8 mouse cellular contexts compared by ENCODE assay signal in genomic region chr10:117147463-117148360, GRCm38 (mm10). TPM values are rescaled to one million over a fixed set of nuclear protein-coding genes. Genes with fewer than 3 reads are reported as not detected.
DNase-seq lines count a peak whose midpoint lies in the region; ATAC-seq and TF ChIP-seq lines count a peak whose summit lies in the region.

No protein-coding gene starts in this region.

- DNase-seq in gastrocnemius, postnatal 25 days = peak; percentile 20
- no peak for DNase-seq in gastrocnemius, adult 18-20 months (ENCODE audit: low spot score)
- DNase-seq in embryo, embryonic 10.5 days (ENCODE audit: low spot score) = peak; percentile 44
- DNase-seq in heart, postnatal 0 days (ENCODE audit: low spot score) = peak; percentile 28
- no peak for DNase-seq in limb, embryonic 14.5 days (ENCODE audit: low spot score)
- no peak for DNase-seq in midbrain, postnatal 0 days (ENCODE audit: low spot score)
- DNase-seq in layer of hippocampus, postnatal 10 days (ENCODE audit: low spot score in 2 of 2) = no peak

- H3K9ac ChIP-seq in heart, postnatal 0 days (replicated peaks; ENCODE audit: low read depth, low read length) = peak overlapping the region; percentile 98
- peak overlapping the region; percentile 98 for H3K9ac ChIP-seq in limb, embryonic 14.5 days (ENCODE audit: low read depth, low read length, severe bottlenecking)
- peak overlapping the region; percentile 96 for H3K9ac ChIP-seq in midbrain, postnatal 0 days (replicated peaks; ENCODE audit: low read length, poor library complexity, severe bottlenecking)

- TF ChIP-seq POLR2A in limb, embryonic 14.5 days (IDR thresholded peaks at IDR 0.05; ENCODE audit: borderline replicate concordance, extremely low read depth, insufficient read depth, insufficient read length) = no peak

- peak overlapping the region; percentile 90 for H3K27ac ChIP-seq in heart, postnatal 0 days (ENCODE audit: low read depth)
- H3K27ac ChIP-seq in limb, embryonic 14.5 days (replicated peaks; ENCODE audit: low read depth, low read length) = peak overlapping the region; percentile 84
- peak overlapping the region; percentile 74 for H3K27ac ChIP-seq in midbrain, postnatal 0 days (ENCODE audit: low read depth, low read length)

- H3K4me1 ChIP-seq in heart, postnatal 0 days (ENCODE audit: control insufficient read depth, insufficient read depth) = peaks cover 38% of the 10 kb centered on the region
- peaks cover 17% of the 10 kb centered on the region for H3K4me1 ChIP-seq in limb, embryonic 14.5 days (ENCODE audit: control insufficient read depth, insufficient read depth, low read length)
- H3K4me1 ChIP-seq in midbrain, postnatal 0 days (ENCODE audit: insufficient read depth, low read length) = no peaks in the 10 kb centered on the region

- H3K9me3 ChIP-seq in heart, postnatal 0 days (replicated peaks; ENCODE audit: control insufficient read depth, low read length) = no peaks in the 10 kb centered on the region
- H3K9me3 ChIP-seq in limb, embryonic 14.5 days (ENCODE audit: control insufficient read depth, low read length) = no peaks in the 10 kb centered on the region
- H3K9me3 ChIP-seq in midbrain, postnatal 0 days (ENCODE audit: low read length) = no peaks in the 10 kb centered on the region

- no peaks in the 10 kb centered on the region for H3K27me3 ChIP-seq in heart, postnatal 0 days (ENCODE audit: control insufficient read depth, insufficient read depth, low read length)
- no peaks in the 10 kb centered on the region for H3K27me3 ChIP-seq in limb, embryonic 14.5 days (ENCODE audit: control insufficient read depth, insufficient read depth, low read length)
- no peaks in the 10 kb centered on the region for H3K27me3 ChIP-seq in midbrain, postnatal 0 days (ENCODE audit: insufficient read depth, low read length)

- TF ChIP-seq CTCF in heart, postnatal 0 days (IDR thresholded peaks at IDR 0.05; ENCODE audit: low read depth) = no peak
- no peak for TF ChIP-seq CTCF in midbrain, postnatal 0 days (IDR thresholded peaks at IDR 0.05)

- peak overlapping the region; percentile 95 for H3K4me3 ChIP-seq in heart, postnatal 0 days (ENCODE audit: low read depth, low read length)
- peak overlapping the region; percentile 99 for H3K4me3 ChIP-seq in limb, embryonic 14.5 days (replicated peaks; ENCODE audit: low read length)
- H3K4me3 ChIP-seq in midbrain, postnatal 0 days (ENCODE audit: low read depth, low read length) = peak overlapping the region; percentile 99

- no peak for TF ChIP-seq EP300 in heart, postnatal 0 days (IDR thresholded peaks at IDR 0.05; ENCODE audit: low read depth)

- ATAC-seq in CD4-positive, CD25-positive, alpha-beta regulatory T cell, adult 4 months = peak; percentile 32
- peak; percentile 28 for ATAC-seq in heart, postnatal 0 days (ENCODE audit: insufficient read depth, low read depth)
- ATAC-seq in limb, embryonic 14.5 days (ENCODE audit: low FRiP score, low read depth) = peak; percentile 53
- peak; percentile 44 for ATAC-seq in midbrain, postnatal 0 days (ENCODE audit: low FRiP score)

- H3K36me3 ChIP-seq in heart, postnatal 0 days (replicated peaks; ENCODE audit: control insufficient read depth, insufficient read depth, low read length) = no peaks in the 10 kb centered on the region
- H3K36me3 ChIP-seq in limb, embryonic 14.5 days (ENCODE audit: control insufficient read depth, insufficient read depth, low read length) = no peaks in the 10 kb centered on the region
- no peaks in the 10 kb centered on the region for H3K36me3 ChIP-seq in midbrain, postnatal 0 days (ENCODE audit: insufficient read depth, low read length)

- peak overlapping the region; percentile 80 for H3K4me2 ChIP-seq in heart, postnatal 0 days (ENCODE audit: low read depth, low read length)
- peak overlapping the region; percentile 71 for H3K4me2 ChIP-seq in limb, embryonic 14.5 days (replicated peaks; ENCODE audit: low read depth, low read length, severe bottlenecking)
- H3K4me2 ChIP-seq in midbrain, postnatal 0 days (ENCODE audit: low read depth, low read length, poor library complexity, severe bottlenecking) = peak overlapping the region; percentile 79

- under 1% methylated on average over 52 of the region's 72 CpGs for WGBS in heart, postnatal 0 days
- under 1% methylated on average over 44 of the region's 72 CpGs for WGBS in limb, embryonic 14.5 days
- under 1% methylated on average over 67 of the region's 72 CpGs for WGBS in midbrain, postnatal 0 days

RNA-seq across cellular contexts. Expression of gene Frs2, which starts 0.6 kb away (rescaled TPM):
- 1 to 10 TPM; 7.6 to 8.7 TPM for total RNA-seq in gastrocnemius, postnatal 25 days (2021)
- total RNA-seq in gastrocnemius, adult 18-20 months (2021) = 1 to 10 TPM; 9.1 to 9.2 TPM
- 1 to 10 TPM; 8.4 to 9.3 TPM for polyA plus RNA-seq in CD4-positive, CD25-positive, alpha-beta regulatory T cell, adult 4 months (2017; shearing (Covaris generic))
- total RNA-seq in heart, postnatal 0 days (2014; rRNA removed; ENCODE audit: low replicate concordance) = 13.2 and 14.1 TPM in 2 replicates
- 12.8 and 13.6 TPM in 2 replicates for polyA plus RNA-seq in heart, postnatal 0 days (2015; fragmentation: Nextera tagmentation; extraction: Ambion mirVana)
- 36.6 and 44.1 TPM in 2 replicates for polyA plus RNA-seq in limb, embryonic 14.5 days (2012; rRNA removed)
- 29.1 and 32.8 TPM in 2 replicates for polyA plus RNA-seq in limb, embryonic 14.5 days (2014; fragmentation: Nextera tagmentation; extraction: Ambion mirVana)
- total RNA-seq in midbrain, postnatal 0 days (2014; rRNA removed) = 20.3 and 23.4 TPM in 2 replicates
- polyA plus RNA-seq in midbrain, postnatal 0 days (2015; fragmentation: Nextera tagmentation; extraction: Ambion mirVana) = 15.2 and 17.3 TPM in 2 replicates
- 10 to 100 TPM; 27.4 to 27.8 TPM for total RNA-seq in layer of hippocampus, postnatal 10 days (2021)

Comparison
In these comparisons a context has a peak if more than half of its experiments do, and no peak if none do; other contexts are left out.
1. DNase-seq: peak in gastrocnemius, postnatal 25 days (single experiment), embryo, embryonic 10.5 days (single experiment) and heart, postnatal 0 days (single experiment); none in gastrocnemius, adult 18-20 months (single experiment), limb, embryonic 14.5 days (single experiment), midbrain, postnatal 0 days (single experiment) and layer of hippocampus, postnatal 10 days (0 of 2).
2. Peak in every context shown above with its lines, with median percentiles within 50 percentile points of each other: ATAC-seq, H3K27ac ChIP-seq, H3K4me2 ChIP-seq, H3K4me3 ChIP-seq and H3K9ac ChIP-seq.